In the genomic region with DNA sequence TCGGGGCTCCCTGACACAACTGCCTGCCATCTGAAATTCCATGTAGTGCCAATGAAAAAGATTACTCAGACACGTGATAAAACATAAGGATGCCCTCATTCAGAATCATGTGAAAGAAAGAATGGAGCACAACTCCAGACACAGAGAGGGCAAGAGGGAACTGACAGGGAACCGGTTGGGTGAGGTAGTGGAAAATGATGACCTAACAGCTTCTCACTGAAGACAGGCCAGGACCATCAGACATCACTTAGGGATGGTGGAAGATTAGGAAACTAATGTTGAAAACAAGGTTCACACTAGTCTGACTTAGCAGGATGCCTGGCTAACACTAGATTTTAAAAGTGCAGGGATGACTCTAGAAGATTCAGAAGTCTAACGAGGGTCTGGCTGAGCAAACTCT, we compare ENCODE assay signal across 27 mouse cellular contexts. TPM values are rescaled to one million over a fixed set of nuclear protein-coding genes. Genes with fewer than 3 reads are reported as not detected.
DNase-seq lines count a peak whose midpoint lies in the region; ATAC-seq and TF ChIP-seq lines count a peak whose summit lies in the region.
"Had no signal": no experiment of that assay in that cellular context is flagged by ENCODE, and none has a peak within 500 bp of the region (broad histone marks: within the 10 kb centered on the region; RNA-seq: fewer than 3 reads in every experiment).

No protein-coding gene starts in this region.

- H3K4me1 ChIP-seq in bone marrow, adult 2 months (ENCODE audit: control insufficient read depth, insufficient read depth, low read length), result no peaks in the 10 kb centered on the region
- peaks cover 19% of the 10 kb centered on the region for H3K4me1 ChIP-seq in bone marrow macrophage, adult 2 months (ENCODE audit: control insufficient read depth, insufficient read depth, low read length)
- no peaks in the 10 kb centered on the region for H3K4me1 ChIP-seq in forebrain, embryonic 15.5 days
- H3K4me1 ChIP-seq: embryonic facial prominence, embryonic 15.5 days; forebrain, embryonic 12.5 days had no signal

- no peak overlapping the region for H3K4me2 ChIP-seq in forebrain, embryonic 15.5 days (replicated peaks)
- H3K4me2 ChIP-seq: embryonic facial prominence, embryonic 13.5 days; embryonic facial prominence, embryonic 15.5 days; forebrain, embryonic 12.5 days had no signal

- DNase-seq in left cerebral cortex, adult 18-20 months (ENCODE audit: low spot score in 2 of 2), result no peak
- no peak for DNase-seq in lung, postnatal 25 days (ENCODE audit: low spot score)
- DNase-seq: adrenal gland, adult 2 months; adrenal gland, postnatal 10 days; adrenal gland, postnatal 25 days; cerebellum, adult 11 months; cerebellum, adult 18-20 months; cerebellum, adult 8-10 months; cerebellum, adult 9-11 months; cerebellum, postnatal 14 days; cerebellum, postnatal 36 days; embryo, embryonic 11 days; forebrain, postnatal 0 days had no signal

- H3K4me3 ChIP-seq in bone marrow, adult 2 months (replicated peaks; ENCODE audit: control insufficient read depth, low read depth, low read length), result no peak overlapping the region
- H3K4me3 ChIP-seq in bone marrow macrophage, adult 2 months (ENCODE audit: insufficient read depth, low read length), result no peak overlapping the region
- no peak overlapping the region for H3K4me3 ChIP-seq in forebrain, embryonic 15.5 days
- H3K4me3 ChIP-seq: embryonic facial prominence, embryonic 13.5 days; embryonic facial prominence, embryonic 15.5 days; erythroblast, embryonic 14.5 days; forebrain, embryonic 10.5 days; forebrain, embryonic 12.5 days had no signal

- no peaks in the 10 kb centered on the region for H3K36me3 ChIP-seq in forebrain, embryonic 15.5 days
- H3K36me3 ChIP-seq: embryonic facial prominence, embryonic 13.5 days; embryonic facial prominence, embryonic 15.5 days; forebrain, embryonic 10.5 days; forebrain, embryonic 12.5 days had no signal

- no peaks in the 10 kb centered on the region for H3K27me3 ChIP-seq in forebrain, embryonic 15.5 days
- H3K27me3 ChIP-seq: embryonic facial prominence, embryonic 13.5 days; embryonic facial prominence, embryonic 15.5 days; forebrain, embryonic 12.5 days had no signal

- no peak for TF ChIP-seq POLR2A in bone marrow, adult 2 months (IDR thresholded peaks at IDR 0.05; ENCODE audit: borderline replicate concordance, control insufficient read depth, low read depth, low read length)
- TF ChIP-seq POLR2A in bone marrow macrophage, adult 2 months (IDR thresholded peaks at IDR 0.05; ENCODE audit: borderline replicate concordance, low read depth, low read length), result no peak

- no peaks in the 10 kb centered on the region for H3K9me3 ChIP-seq in forebrain, embryonic 15.5 days
- H3K9me3 ChIP-seq: embryonic facial prominence, embryonic 13.5 days; embryonic facial prominence, embryonic 15.5 days; forebrain, embryonic 10.5 days; forebrain, embryonic 12.5 days had no signal

- WGBS in bone marrow, adult 2 months, result 69% methylated on average over 4 of the region's 4 CpGs
- WGBS in forebrain, embryonic 15.5 days, result 89% methylated on average over 4 of the region's 4 CpGs

- H3K9ac ChIP-seq in forebrain, embryonic 15.5 days (replicated peaks), result no peak overlapping the region
- H3K9ac ChIP-seq: embryonic facial prominence, embryonic 13.5 days; embryonic facial prominence, embryonic 15.5 days; forebrain, embryonic 12.5 days; forebrain, postnatal 0 days had no signal

- TF ChIP-seq CTCF in bone marrow, adult 2 months (IDR thresholded peaks at IDR 0.05; ENCODE audit: control insufficient read depth, insufficient read depth, low read length), result no peak
- no peak for TF ChIP-seq CTCF in bone marrow macrophage, adult 2 months (IDR thresholded peaks at IDR 0.05; ENCODE audit: low read depth, low read length)

- peak overlapping the region; percentile 56 for H3K27ac ChIP-seq in bone marrow, adult 2 months (ENCODE audit: control insufficient read depth, insufficient read depth, low read depth, low read length, poor library complexity)
- peak overlapping the region; percentile 86; the same call in 1 of the 2 replicates for H3K27ac ChIP-seq in bone marrow macrophage, adult 2 months (ENCODE audit: insufficient read depth, low read depth, low read length)
- no peak overlapping the region for H3K27ac ChIP-seq in forebrain, embryonic 15.5 days (replicated peaks)
- H3K27ac ChIP-seq: embryonic facial prominence, embryonic 13.5 days; embryonic facial prominence, embryonic 15.5 days; forebrain, embryonic 10.5 days; forebrain, embryonic 12.5 days had no signal

- ATAC-seq in megakaryocyte, adult 5-6 weeks (ENCODE audit: poor library complexity, severe bottlenecking), result peak; percentile 30
- ATAC-seq in neutrophil, adult 5-6 weeks (ENCODE audit: extremely low read depth, insufficient number of reproducible peaks, low FRiP score, poor library complexity, severe bottlenecking), result peak; percentile 21; the same call in 1 of the 2 replicates
- no peak for ATAC-seq in forebrain, embryonic 15.5 days (replicated peaks)
- ATAC-seq: forebrain, embryonic 14.5 days; forebrain, postnatal 0 days had no signal

RNA-seq across cellular contexts. Expression of a gene that starts 49.6 kb away (rescaled TPM):
- polyA plus RNA-seq in bone marrow, adult 2 months (2011; ENCODE audit: insufficient read depth, insufficient read length, low replicate concordance, missing spikeins), result 1.5 and 2.6 TPM in 2 replicates
- polyA plus RNA-seq in bone marrow macrophage, adult 2 months (2012; ENCODE audit: insufficient read depth, insufficient read length, missing spikeins), result not detected in 2 replicates
- 0.25 TPM in 1 of 2 replicates, not detected in the other for total RNA-seq in megakaryocyte, adult 5-6 weeks (2015)
- total RNA-seq in megakaryocyte, adult 5-6 weeks (2017), result 0.15 TPM in 1 of 2 replicates, not detected in the other
- 0.12 and 0.25 TPM in 2 replicates for total RNA-seq in neutrophil, adult 5-6 weeks (2017)
- total RNA-seq in left cerebral cortex, adult 18-20 months (2021), result 100 to 1,000 TPM; 152 to 160 TPM
- polyA plus RNA-seq in forebrain, embryonic 15.5 days (2015; fragmentation: Nextera tagmentation; extraction: Ambion mirVana), result 14.6 and 15.3 TPM in 2 replicates
- total RNA-seq: common myeloid progenitor, adult 5-6 weeks; MEL had no signal
- polyA plus RNA-seq: C2C12; erythroblast, embryonic 14.5 days had no signal

Comparison
In these comparisons a context has a peak if more than half of its experiments do, and no peak if none do; other contexts are left out.
1. RNA of a gene that starts 49.6 kb away (total RNA-seq): 152 to 160 TPM in left cerebral cortex, adult 18-20 months; 0.15 to 0.25 TPM in megakaryocyte, adult 5-6 weeks and 0.12 to 0.25 TPM in neutrophil, adult 5-6 weeks; every median in the first group is over 100 times any median in the second.